Mouse (Mus musculus) kidney, adult 18-20 months (tissue): Measurements from ENCODE around the gene Prpf18.

Source experiments
- DNase-seq: peaks from one replicate; pipeline ENCODE4 v3.0.0; 2021

The Prpf18 gene

DNA sequence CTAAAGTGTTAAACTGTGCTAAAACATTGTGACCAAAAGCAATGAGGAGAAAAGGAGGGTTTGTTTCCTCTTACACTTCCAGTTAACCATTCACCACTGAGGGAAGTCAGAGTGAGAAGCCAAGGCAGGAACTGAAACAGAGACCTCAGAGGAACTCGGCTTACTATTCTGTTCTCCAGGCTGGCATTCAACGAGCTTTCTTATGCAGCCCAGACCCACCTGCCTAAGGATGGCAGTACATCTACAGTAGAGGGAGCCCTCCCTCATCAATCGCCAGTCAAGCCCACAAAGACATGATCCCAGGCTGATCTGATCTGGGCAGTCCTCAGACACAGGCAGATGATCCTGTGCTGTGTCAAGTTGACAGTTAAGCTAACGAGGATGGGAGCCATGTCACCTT, 78.5 kb downstream of the Prpf18 start:
- DNase-seq = no peak

- DNase-seq = no peak
These were observed 79.2 kb downstream of the Prpf18 start for GRCm38 (mm10) chr2:4572498-4573263.
